Mouse (Mus musculus) CD8-positive naive resting alpha-beta T cell, adult 2 months (primary cell): ENCODE measurements around the gene Nup188.

Experiments
- DNase-seq, 2 experiments: peaks; one replicate each; pipeline ENCODE4 v3.0.0; 2022; ENCODE audit warnings: low read depth in 2 of 2, low spot score in 2 of 2

The Nup188 gene

GRCm38 (mm10) chr2:30283193-30283592, 3.0 kb upstream of the Nup188 start:
- no peak for DNase-seq

DNA sequence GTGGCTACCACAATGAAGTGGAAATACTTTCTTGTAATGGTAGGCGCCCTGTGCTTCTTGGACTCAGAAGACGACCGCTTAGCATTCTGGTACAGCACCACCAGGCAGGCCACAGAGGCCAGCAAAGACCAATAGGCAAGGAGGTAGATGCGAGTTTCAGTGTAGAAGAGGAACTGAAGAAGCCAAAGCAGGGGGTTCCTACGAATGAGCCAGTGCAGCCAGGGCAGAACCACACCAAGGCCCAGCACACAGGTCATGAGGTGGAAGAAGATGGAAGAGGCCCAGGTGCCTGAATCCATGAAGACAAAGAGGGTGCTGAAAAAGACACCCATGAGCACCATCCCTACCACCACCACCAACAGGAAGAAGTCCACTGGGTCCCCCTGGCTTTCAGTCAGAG, 1.2 kb upstream of the Nup188 start:
- no peak for DNase-seq

GRCm38 (mm10) chr2:30285416-30286181, 598 bp upstream of the Nup188 start:
- DNase-seq, result no peak

DNA sequence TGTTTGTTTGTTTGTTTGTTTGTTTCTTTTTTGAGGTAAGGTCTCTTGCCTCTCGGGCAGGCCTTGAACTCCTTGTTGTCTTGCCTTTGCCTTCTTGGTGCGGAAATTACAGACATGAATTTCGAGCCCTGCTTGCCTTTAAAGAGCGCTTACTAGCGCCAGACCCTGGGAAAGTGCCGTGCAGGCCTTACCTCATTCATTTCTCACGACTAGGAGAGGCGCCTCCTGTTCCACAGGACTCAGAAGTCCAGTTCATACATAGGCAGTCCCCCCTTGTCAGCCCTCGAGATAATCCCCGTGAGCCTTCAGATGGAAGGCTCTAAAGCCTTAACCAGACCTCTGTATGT, 803 bp downstream of the Nup188 start:
- DNase-seq, result no peak

DNA sequence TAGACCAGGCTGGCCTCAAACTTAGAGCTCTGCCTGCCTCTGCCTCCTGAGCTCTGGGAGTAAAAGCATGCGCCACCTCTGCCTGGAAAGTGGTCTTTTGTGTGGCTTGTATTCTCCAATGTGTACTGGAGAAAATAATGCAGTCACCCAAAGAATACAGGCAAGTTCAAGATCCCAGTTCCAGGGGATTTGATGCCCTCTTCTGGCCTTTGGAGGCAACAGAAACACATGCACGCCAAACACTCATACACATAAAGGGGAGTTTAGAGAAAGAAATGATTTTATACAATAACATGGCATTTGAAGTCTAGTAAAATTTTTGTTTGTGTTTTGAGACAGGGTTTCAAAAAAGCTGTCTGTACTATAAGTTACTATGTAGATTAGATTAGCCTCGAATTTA, 13.3 kb downstream of the Nup188 start:
- DNase-seq, result no peak

DNA sequence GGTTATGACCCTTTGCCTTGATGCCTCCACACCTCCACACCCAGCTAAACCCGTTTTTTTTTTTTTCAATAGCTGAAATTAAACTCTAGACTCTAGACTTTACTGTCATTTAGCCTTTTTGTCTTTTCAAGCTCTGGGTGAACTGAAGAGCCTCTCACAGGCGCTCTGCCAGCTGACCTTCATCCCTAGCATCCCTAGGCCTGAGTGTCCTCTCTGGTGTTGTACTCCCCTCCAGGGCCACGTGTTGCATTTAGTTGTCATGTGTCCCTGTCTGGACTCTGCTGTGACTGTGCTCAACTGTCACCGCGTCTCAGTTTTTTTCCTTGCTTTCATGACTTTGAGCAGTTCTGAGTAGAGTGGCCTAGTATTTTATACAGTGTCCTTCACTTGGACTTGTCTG, 13.8 kb downstream of the Nup188 start:
- no peak for DNase-seq

DNA sequence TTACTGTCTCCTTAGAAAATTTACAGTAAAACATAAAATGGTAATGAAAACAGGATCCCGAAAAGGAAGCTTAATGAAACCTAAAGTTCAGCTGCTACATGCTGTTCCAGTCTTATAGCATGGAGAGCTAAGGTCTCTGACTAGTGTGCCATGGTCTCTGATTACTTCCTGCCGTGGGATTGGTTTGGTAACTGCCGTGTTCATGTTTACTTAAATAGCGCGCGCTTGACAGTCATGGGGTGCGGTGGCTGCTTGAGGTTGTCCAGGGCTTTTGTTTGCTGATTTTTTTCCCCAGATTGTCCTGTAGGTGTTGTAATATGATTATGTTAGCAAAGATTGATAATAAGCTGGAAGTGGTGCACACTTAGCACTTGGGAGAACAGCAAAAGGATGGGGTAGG, 19.9 kb downstream of the Nup188 start:
- no peak for DNase-seq

GRCm38 (mm10) chr2:30309351-30309750, 23.2 kb downstream of the Nup188 start:
- no peak for DNase-seq

DNA sequence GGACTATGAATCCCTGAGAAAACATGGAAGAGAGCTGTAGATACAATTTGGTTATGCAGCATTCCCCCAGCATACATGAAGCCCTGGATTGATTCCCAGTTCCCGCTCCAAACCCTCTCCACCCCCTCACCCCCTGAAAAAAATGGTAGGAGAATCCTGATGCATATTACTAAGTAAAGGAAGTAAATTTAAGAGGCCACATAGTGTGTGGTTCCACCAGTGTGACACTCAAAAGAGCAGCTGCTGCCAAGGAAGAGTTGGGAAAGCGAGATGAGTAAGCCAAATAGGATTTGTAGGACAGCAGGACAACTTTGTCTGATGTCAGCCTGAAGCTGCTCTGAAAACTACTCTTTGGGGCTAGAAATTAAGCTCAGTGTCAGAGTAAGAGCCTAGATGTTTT, 25.3 kb downstream of the Nup188 start:
- DNase-seq, result no peak

DNA sequence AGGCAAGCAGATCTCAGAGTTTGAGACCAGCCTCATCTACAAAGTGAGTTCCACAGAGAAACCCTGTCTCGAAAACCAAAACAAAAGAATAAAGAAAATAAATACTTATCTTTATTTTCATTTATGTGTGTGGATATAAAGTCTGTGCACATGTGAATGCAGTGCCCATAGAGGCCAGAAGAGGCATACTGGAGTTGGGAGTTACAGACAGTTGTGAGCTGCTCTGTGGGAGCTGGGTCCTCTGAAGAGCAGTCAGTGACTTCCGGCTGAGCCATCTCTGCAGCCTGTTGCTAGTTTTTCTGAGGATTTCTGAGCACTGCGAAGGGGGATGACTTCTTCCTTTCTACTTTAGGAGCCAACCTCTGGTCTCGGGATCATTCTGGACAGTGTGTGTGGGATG, 29.9 kb downstream of the Nup188 start:
- DNase-seq, result no peak

GRCm38 (mm10) chr2:30316955-30317354, 30.8 kb downstream of the Nup188 start:
- no peak for DNase-seq

DNA sequence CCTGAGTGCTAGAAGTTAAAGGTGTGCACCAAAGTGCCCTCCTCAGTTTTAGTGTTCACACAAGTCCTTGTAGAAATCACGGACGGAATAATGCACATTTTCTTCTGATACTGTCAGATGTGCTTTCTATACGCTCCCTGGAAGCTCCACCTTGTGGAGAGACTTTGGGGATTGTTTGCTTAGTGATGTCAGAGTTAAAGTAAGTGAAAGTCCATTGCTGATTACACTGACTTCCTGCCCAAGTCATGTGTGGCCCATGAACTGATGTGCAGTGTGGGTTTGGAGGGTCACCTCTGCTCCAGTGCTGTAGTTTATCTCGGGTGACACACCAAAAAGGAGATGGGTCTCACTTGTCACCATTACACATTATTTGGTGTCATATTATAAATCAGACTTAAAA, 33.1 kb downstream of the Nup188 start:
- no peak for DNase-seq

DNA sequence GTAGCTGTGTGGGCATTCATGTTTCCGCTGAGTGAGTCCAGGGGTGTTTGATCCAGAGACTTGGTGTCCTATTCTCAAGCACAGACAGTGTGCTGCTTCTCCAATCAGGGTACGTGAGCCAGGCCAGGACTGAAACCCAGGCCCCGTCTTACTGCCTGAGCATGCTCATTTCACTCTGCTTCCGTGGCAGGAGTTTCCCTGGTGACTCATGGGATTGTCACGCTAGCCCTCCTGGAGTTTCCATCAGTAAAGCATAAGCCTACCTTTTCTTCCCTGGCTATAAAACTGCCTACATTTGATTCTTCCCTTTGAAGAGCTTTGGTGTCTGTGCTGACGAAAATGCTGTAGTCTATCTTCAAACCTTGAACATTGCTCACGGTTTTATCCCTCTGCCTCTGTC, 36.9 kb downstream of the Nup188 start:
- DNase-seq, result no peak

GRCm38 (mm10) chr2:30325296-30325695, 39.1 kb downstream of the Nup188 start:
- no peak for DNase-seq

GRCm38 (mm10) chr2:30327276-30327675, 41.1 kb downstream of the Nup188 start:
- no peak for DNase-seq

DNA sequence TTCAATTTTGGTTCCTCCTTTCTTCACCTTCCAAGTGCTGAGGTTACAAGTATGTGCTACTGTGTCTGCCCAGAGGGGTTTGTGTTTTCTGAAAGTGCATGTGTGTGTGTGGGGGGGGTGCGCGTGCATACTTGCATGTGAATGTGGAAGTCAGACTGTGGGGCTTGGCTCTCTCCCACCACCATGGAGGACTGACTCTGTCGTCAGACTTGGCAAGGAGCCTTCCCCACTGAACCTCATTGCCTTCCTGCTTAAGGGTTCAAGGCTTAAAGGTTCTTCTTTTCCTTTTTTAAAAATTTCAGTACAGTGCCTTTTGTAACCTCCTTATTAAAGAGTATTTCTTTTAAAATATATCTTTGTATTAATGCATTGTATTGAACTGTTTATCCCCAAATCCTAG, 42.6 kb downstream of the Nup188 start:
- no peak for DNase-seq

DNA sequence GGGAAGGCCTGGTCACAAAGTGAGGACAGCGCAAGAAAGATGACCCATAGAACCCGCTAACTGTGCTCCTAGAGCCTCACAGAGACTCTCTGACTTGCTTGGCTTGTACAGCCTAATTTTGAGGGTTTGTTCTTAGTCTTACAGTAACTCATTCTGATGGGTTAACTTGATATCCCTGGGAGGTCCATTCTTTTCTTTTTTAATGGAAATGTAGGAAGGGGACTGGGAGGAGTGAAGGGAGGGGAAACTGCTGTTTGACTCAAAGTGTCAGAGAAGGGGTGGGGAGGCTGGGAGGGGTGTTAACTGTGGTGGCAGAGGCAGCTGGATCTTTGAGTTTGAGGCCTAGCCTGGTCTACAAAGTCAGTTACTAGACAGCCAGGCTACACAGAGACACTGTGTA, 49.1 kb downstream of the Nup188 start:
- DNase-seq, result no peak

- no peak for DNase-seq
Observed at GRCm38 (mm10) chr2:30336174-30336915, 50.1 kb downstream of the Nup188 start.

DNA sequence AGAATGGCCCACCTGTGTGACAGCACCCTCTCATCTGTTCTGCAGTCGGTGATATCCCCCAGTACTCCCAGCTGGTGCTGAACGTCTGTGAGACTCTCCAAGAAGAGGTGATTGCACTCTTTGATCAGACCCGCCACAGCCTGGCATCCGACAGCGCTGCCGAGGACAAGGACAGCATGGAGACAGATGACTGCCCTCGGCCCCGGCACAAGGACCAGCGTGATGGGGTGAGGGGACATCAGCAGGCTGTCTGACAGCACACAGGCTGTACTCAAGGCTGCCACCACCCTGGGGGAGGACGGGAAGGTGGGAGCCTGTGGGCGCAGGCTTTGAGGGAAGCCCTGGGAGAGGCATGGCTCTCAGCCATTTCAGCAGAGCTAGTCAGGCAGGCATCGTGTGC, 51.0 kb downstream of the Nup188 start:
- DNase-seq, result no peak

GRCm38 (mm10) chr2:30342061-30342460, 55.9 kb downstream of the Nup188 start:
- no peak for DNase-seq

- DNase-seq, result no peak
Observed at GRCm38 (mm10) chr2:30342544-30342943, 56.3 kb downstream of the Nup188 start.

DNA sequence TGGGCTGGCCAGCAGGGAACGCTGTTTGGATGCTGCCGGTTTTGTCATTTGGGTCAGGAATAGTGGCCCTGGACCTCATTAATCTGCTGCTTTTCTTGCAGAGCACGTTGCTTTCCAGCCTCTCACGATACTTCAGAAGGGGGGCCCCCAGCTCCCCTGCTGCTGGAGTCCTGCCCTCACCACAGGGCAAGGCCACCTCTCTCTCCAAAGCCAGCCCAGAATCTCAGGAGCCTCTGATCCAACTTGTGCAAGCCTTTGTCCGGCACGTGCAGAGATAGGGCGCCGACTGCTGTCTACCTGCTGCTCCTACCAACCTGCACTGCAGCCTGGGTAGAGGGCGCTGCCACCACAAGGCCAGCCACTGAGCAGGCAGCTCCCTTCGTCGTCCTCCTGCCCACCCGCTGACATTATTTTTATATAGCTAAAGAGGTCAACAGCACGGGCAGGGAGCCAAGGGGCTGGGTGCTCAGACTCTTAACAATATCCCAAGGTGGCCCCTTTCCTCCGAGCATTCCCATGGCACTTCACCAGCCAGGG, 57.5 kb downstream of the Nup188 start:
- DNase-seq, result no peak
